Mouse (Mus musculus): ENCODE measurements around the gene Ggt1.

GRCm38 (mm10) chr10:75625920-75626319, 64.5 kb downstream of the Ggt1 start:
- no peak for TF ChIP-seq POLR2A (IDR thresholded peaks at IDR 0.05; ENCODE audit: insufficient read length, low read depth)
- TF ChIP-seq MAX (IDR thresholded peaks at IDR 0.05; ENCODE audit: low read depth), result no peak
- no peak for TF ChIP-seq REST (IDR thresholded peaks at IDR 0.05; ENCODE audit: insufficient read depth, insufficient read length)
- TF ChIP-seq TCF12 (IDR thresholded peaks at IDR 0.05; ENCODE audit: insufficient read depth, poor library complexity, severe bottlenecking), result no peak
- TF ChIP-seq TCF3 (IDR thresholded peaks at IDR 0.05; ENCODE audit: insufficient read length, low read depth), result no peak
- no peak for TF ChIP-seq MYOG (IDR thresholded peaks at IDR 0.05; ENCODE audit: control insufficient read depth in 1 of 3, insufficient read depth in 1 of 3, insufficient read length in 2 of 3, low read depth in 2 of 3)
- no peak for TF ChIP-seq POLR2AphosphoS2 (IDR thresholded peaks at IDR 0.05; ENCODE audit: insufficient read length, low read depth)
- no peak for TF ChIP-seq E2F4 (IDR thresholded peaks at IDR 0.05; ENCODE audit: insufficient read depth)
